Mouse (Mus musculus): ENCODE measurements around the gene Stag3.

Stag3 gene

DNA sequence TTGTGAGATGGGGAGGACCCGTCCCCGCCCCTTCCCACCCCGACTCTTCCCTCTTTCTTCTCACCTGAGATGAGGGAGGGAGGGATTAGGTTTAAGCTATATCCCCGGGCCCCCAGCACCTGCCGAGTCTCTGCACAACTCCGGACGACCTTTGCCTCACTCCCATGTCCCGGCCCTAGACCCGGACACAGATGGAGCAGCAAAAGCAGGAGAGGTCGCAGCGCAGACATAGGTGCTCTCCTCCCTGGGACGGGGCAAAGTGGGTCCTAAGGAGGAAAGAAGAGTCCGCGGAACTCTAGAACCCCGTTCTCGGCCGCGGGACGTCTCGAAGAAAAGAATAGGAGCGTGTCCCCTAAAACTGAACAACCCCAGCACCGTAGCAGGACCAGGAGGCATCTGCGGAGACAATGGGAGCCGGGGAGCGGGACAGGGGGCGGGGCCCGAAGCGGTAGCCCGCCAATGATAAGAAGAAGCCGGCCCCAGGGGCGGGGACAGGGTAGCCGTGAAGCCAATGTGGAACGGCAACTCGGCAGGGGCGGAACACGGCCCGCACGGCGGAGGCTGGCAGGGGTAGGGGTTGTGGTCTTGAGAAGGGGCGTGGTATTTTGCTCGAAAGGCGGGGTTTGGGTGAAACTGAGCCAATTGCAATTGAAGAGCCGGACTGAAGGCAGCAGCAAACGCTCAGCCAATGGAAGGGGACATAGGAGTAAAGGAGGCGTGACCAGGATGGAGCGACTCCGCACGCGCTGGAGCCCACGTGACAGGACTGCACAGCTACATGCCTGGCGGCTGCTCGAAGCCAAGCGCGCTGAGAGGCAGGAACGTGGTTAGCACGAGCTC is at the start of gene Stag3, which contains the start of the genes Gm43720 and Gpc2:
Gene Stag3, plus strand, starts transcription at position 656 of the 840 bp plus-strand sequence.
Gene Gm43720, minus strand, starts transcription at position 374 of the 840 bp plus-strand sequence.
Gene Gpc2, minus strand, starts transcription at position 421 of the 840 bp plus-strand sequence.
- in situ Hi-C loops (cut with MboI): no loop called here

DNA sequence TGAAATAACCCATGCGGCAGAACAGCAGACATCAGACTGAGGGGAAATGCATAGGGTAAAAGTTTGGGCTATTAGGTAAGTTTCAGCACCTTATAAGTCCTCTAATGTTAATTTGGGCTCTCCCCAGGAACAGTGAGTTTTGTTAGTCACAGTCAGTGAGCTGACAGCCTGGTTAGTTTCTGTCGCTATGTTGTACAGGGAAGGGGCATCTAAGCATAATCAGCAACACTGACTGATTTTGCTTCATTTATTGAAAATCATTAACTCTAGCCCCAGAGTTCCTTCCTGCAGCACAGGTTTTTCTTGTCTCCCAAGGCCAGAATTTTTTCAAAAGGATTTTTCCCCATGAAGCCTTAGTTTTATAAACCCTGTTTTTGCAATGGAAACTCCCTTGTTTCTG is 46.3 kb upstream of the Stag3 start:
- in situ Hi-C loops (cut with MboI): no loop called here

DNA sequence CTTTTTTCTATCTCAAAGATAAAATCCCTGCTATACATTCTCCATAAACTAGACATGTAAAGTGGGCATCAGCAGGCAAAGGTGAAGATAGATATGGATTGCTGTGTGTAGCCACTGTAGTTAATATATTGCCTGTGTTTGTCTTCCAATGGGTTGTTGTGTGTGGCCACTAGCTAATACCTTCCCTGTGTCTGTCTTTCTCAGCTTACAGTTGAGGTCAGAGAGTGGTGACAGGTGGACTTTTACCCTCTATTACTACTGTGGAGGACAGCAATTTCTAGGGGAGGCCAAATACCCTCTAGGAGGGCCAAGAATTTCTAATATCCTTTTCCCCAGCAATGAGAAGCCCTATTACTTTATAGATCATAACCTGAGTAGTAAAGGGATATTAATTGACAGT is 45.8 kb upstream of the Stag3 start:
- in situ Hi-C loops (cut with MboI): no loop called here

DNA sequence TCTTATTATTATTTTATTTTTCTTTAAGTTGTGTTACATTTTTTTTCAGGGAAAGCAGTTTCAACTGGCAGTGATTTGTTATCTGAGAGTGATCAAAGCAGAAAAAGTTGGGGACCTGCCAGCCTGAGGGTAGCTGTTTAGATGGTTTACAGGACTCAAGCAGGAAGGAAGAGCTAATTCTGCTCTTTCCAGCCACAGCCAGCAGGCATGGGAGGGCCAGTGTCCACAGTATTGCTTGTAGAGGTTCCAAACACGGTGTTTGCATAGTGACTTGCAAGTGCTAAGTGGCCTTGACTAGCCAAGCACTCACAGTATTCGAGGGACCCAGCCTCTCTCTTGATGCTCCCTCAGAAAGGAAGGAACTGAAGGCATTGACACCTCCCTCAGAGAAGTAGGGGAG is 38.5 kb upstream of the Stag3 start:
- in situ Hi-C loops (cut with MboI): no loop called here

DNA sequence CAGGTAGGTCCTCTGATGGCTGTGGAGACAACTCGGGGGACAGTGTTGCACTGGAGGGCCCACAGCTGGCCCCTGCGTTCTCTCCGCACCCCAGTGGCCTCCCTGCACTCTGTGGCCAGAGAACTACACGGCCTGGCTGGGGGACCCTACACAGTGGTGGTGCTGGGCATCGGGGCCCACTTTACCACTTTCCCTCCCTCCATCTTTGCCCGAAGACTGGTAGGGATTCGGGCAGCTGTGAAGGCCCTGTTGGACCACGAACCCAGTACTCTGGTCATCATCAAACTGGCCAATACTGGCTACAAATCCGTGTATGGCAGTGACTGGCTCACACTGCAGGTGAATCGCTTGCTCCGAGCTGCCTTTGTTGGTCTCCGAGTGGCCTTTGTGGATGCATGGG is 28.9 kb upstream of the Stag3 start:
- in situ Hi-C loops (cut with MboI): no loop called here

DNA sequence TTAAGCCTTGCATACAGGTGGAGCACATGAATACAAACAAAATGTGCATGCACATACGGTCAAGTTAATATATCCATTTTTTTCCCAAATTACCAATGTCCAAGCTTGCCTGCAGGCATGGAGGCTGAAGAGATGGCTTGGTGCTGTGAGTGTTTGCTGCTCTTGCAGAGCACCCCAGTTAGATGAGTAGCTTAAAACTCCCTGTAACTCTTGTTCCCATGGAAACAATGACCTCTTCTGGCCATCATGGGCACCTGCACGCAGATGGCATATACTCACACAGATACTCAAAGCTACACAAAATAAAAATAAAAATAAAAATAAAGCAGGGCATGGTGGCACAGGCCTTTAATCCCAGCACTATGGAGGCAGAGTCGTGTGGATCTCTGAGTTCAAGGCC is 27.0 kb upstream of the Stag3 start:
- in situ Hi-C loops (cut with MboI): no loop called here

DNA sequence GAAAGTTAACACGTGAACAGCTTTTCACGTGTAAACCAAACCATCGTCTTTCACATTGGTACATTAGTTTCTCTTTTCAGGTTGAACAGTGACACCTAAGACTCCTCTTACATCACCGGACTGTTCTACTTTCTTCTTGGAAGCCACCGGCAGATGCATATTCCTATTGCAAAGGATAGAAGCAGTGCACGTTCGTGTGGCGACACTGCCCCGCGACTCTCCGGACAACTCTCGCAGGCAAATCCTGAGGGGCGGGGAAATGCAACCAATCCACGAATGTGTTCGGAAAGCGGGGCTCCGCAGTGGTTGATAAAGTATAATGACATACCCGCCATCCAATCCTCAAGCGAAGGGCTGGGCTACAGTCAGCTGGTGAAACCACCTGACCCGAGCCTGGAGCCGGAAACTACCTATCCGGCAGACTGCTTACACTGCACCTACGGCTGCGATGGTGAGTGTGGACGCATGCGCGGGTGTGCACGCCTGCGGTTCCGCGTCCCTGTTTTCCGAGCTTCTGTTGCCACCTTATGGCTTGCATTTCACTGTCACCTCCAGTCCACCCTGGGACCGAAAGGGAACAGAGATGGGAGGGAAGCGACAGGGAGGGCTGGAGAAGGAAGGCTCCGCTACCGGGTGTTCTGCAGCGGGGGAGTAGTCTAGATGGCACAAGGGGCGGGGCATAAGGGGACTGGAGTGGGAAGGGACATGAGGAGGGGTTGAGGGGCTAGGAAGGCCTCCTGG is 24.5 kb upstream of the Stag3 start, which contains the start of gene Lamtor4:
Gene Lamtor4, plus strand, starts transcription at position 130 of the 741 bp plus-strand sequence.
- in situ Hi-C loops (cut with MboI): no loop called here

DNA sequence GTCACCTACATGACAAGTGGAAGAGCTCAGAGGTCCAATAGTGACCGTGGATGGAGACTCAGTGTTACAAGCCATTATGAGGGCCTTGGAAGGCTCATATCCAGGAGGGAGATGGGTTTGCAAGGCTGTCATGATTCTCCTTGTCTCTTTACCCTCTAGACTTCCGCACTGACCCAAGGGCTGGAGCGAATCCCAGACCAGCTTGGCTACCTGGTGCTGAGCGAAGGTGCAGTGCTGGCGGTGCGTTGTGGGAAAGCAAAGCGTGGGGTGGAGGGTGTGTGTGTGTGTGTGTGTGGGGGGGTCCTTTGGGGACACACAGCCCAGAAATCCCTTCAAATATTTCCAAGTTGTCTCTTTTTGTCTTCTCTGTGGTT is 24.0 kb upstream of the Stag3 start:
- in situ Hi-C loops (cut with MboI): no loop called here

DNA sequence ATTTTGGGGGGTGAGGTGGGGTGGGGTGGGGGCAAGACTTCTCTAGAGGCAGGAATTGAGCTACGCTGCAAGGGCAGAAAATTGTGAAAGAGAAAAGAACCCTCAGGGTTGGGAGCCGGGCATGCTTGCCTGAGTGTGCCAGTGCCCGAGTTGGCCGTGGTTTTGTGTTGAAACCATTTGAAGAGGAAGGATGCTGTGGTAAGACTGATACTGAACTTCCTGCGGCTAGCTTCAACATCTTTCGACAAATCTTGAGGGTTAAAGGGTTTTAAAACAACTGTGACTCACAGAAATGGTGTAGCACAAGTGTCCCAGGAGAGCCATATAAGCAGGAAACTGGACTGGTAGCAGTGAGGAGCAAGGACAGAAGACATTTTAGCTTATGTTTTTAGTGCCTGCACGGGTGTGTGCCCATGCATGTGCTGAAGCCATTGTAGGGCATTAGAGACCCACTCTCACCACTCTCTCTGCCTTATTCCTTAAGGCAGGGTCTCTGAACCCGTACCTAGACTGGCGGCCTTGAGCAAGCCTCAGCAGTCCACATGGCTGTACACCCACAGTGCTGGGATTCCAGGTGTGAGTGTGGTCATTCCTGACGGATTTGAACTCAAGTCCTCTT is 23.0 kb upstream of the Stag3 start:
- in situ Hi-C loops (cut with MboI): no loop called here

DNA sequence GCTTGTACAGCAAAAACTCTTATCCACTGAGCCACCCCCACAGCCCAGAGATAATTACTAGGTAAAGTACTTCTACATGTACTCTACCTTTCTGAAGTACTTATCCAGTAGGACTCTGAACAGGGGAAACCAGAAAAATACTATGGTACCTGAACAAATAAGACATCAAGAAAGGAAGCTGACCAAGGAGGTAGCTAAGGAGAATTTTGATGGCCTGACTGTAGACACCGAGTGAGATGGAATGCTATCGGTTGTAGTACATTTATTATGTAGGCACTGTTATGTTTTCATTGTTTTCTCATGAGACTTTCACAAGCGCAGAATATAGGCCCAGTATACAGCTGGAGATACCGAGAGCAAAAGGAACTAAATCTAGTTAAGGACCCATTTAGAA is 22.5 kb upstream of the Stag3 start:
- in situ Hi-C loops (cut with MboI): no loop called here

DNA sequence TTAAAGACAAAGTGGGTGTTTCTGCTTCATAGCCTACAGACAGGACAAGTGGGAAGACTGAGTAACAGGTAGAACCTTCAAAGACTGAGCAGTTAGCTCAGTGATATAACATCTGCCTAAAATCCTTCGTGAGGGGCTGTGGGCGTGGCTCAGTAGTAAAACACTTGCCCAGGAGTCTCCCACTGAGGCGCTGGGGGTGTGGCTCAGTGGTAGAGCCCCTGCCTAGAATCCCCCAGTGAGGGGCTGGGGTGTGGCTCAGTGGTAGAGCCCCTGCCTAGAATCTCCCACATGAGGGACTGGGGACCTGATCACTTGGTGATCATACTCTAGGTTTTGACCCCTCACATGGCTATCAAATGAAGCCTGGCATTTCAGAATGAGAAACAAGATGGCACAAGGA is 22.0 kb upstream of the Stag3 start:
- in situ Hi-C loops (cut with MboI): no loop called here

DNA sequence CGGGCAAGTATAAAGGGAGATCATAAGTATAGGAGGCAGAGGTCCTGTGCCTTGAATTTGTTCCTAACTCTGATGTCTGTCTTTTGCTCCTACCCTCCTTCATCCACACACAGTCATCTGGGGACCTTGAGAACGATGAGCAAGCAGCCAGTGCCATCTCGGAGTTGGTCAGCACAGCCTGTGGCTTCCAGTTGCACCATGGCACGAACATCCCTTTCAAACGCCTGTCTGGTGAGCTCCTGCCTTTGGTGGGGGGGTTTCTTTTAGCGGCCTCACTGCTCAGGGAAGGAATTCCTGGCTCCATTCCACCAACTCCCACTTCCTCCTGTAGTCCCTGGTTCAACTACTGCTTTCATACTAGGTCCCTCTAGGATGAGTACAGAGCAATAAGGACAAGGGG is 21.5 kb upstream of the Stag3 start:
- in situ Hi-C loops (cut with MboI): no loop called here

DNA sequence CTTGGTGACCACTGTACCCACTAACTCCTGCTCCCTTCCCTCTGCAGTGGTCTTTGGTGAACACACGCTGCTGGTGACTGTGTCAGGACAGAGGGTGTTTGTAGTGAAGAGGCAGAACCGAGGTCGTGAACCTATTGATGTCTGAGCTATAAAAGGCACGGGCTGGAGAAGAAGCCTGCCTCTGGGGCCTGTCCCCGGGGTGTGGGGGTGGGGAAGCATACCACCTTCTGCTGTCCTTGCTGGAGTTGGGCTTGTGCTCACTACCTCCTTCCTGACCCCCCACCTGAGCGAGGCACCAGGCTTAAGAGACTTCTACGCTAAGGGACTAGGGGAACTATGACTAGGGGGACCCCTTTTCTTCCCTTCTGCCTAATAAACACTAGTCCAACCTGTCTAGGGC is 21.0 kb upstream of the Stag3 start:
- in situ Hi-C loops (cut with MboI): no loop called here

DNA sequence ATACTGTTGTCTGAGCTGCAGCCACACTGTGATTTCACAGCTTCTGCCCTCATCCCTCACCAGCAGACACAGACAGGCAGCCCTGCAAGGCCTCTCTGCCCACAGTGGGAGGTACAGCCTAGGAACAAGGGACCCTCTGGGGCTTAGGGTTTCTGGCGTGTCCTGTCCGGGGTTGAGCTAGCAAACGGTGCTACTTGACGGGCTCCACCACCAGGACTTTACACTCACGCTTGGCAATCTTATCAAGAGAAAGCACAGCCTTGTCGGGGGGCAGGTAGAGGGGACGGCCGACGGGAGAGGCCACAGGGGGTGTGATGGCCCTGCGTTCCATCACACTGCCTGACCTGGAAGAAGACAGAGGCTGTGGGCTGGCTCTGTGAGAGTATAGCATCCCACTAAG is 20.0 kb upstream of the Stag3 start:
- in situ Hi-C loops (cut with MboI): no loop called here

DNA sequence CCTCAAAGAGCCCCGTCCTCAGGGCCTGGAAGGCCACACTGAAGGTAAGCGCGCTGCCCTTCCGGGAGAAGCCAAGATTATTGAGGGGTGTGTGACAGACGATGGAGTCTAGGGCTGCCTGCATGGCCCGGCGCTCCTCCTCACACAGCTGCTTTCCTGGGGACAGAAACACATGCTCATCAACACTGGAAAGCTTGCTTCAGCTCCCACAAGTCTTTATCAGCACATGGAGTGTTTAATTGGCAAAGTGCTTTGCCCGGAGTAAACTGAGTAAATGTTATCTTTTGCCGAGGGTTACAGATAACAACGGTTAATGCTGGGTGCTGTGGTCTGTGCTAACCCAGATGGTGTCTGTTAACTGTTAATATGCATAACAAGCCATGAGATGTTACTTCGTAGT is 19.2 kb upstream of the Stag3 start:
- in situ Hi-C loops (cut with MboI): no loop called here

DNA sequence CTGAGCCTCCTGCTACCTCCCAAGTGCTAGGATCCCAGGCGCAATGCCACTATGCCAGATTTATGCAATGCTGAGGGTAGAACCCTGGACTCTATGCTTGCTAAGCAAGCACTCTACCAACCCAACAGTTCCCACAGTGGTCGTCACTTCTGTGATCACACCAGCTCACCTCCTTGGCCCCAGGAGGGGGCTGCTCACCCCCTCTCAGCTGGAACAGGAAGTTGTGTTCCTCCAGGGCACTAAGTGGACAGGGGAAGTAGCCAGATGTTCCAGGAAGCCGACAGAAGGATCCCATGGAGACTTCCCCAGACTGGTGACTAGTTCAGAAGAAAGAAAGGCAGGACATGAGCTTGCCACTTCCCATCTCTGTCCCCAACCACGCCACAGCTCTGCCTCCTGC is 18.0 kb upstream of the Stag3 start:
- in situ Hi-C loops (cut with MboI): no loop called here

DNA sequence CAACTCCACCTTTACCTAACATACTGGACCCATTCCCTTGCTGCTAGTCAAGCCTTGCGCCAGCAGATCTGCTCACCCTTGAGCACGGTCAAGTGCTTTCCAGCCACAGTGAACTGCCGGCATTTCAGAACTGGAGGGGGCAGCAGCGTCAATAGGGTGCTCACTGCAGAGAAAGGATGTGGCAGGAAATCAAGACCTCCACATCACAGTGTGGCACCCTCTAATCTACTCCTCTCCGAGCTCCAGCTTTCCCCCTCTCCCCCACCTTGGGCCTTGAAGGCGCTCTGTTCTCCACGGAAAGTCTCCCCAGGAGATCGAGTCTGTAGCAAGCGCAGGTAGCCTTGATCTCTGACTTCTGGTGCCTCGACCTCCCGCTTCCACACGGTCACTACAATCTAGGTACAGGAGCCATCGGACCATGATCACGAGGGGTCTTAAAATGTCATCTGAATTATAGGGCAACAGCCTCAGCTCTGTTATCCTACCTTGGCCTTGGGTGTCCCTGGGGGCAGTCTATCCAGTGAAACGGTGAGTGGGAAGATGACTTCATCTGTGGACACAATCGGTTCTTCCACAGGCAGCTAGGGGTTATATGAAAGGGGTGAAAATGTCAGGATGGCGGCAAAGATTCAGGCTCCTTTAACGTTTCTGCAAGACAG is 17.3 kb upstream of the Stag3 start:
- in situ Hi-C loops (cut with MboI): no loop called here

DNA sequence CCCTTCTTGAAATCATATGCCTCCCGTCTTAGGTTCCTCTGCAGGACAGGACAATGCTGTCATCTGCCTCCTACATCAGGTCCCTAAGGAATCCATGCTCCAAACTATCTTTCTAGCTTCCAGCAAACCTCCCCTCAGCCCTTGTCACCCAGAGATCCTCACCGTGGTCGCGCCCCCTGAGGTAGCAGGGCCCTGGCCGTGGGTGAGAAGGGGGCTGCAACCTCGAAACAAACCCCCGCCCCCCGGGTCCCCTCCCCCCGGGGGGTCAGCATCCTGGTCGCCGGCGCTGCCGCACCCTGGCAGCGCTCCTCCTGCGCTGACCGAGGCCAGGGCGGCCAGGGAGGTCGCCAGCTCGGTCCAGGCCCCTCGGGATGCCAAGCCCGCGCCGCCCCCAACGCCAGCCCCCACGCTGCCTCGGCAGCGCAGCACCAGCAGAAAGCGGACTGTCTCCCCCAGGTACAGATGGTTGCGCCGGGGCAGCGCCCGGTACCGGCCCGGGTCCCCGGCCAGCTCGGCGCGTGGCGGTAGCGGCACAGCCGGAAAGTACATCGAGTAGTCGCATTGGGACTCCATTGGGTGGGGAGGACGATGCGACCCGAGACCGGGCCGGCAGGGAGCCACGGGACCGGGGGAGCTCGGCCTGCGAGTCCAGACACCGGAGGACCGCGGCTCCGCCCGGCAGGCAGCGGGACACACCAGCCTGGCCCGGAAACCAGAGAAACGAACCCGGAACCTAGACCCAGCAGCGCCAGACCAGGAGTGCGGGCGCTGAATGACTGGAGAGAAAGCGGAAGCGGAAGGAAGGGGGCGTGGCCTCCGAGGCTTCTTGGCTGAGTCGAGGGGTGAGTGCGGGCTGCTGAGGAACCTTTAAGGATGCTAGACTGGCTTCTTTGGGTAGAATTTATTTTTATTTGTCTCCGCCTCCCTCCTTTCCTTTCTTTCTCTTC is 16.5 kb upstream of the Stag3 start, which contains the start of gene BC037034:
Gene BC037034, minus strand, starts transcription at position 774 of the 947 bp plus-strand sequence.
- in situ Hi-C loops (cut with MboI): no loop called here

DNA sequence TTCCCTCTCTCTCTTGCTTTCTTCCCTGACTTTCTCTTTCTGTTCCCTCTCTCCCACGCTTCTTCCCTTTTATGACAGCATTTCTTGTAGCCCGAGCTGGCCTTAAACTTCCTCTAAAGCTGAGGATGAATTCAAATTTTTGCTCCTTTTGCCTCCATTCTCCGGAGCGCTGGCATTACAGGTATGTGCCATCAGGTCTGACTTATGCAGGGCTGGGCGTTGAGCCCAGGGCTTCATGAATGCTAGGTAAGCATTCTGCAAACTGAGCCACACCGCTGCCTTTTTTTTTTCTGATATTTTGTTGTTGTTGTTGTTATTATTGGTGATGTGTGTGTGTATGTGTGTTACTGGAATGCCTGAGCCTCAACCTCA is 15.8 kb upstream of the Stag3 start:
- in situ Hi-C loops (cut with MboI): no loop called here

DNA sequence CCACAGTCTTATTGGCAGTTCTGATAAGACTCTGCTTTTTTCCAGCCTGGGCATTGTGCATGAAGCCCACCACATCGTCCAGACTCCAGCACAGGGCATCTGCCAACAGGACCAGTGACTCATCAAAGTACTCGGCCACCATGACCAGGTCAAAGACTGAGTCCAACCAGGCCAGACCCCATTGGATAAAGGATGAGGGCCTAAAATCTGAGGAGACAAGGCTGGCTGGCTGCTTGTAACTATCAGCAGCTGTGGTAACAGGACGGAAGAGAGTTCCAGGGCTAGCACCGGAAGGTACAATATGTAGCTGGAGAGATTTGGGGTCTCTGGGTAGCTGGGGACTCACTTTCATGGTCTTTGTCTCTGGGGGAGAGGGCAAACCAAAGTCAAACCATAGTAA is 14.3 kb upstream of the Stag3 start:
- in situ Hi-C loops (cut with MboI): no loop called here

DNA sequence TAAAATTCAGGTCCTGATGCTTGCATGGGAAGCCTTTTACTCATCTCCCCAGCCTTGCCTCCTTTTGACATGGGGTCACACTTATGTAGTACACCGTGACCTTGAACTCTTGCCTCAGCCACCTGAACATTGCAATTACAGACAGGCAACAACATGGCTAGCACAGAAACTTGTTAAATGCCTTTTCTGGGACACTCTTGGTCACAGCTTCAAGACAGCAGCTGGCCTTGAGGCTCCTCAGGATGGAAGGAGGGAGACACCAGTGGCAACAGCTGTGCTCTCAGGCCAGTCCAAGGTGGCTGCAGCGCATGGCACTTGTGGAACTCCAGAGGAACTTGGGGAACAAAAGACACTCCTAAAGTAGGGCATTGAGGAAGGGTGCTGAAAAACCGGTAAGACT is 12.9 kb upstream of the Stag3 start:
- in situ Hi-C loops (cut with MboI): no loop called here

All from mature B cell (primary cell).